14 mouse cellular contexts compared by ENCODE assay signal in the genomic region with DNA sequence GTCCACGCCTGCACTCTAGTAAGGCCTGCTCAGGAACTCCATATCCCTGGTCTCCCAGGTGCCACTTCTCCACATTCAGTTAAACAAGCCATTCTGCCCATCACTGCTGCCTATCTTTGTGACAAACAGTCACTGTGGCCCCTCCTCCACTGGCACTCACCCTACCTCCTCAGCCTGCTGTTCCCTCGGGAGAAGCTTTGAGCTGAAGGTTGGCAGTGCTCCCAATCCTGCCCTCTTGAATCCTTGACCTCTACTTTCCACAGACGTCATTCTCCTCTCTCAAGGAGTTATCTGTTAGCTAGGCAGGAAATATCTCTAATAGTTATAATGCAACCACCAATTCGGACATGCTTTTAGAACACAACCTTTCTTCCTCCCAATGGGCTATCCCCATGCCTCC.
DNase-seq lines count a peak whose midpoint lies in the region; ATAC-seq and TF ChIP-seq lines count a peak whose summit lies in the region.
"Had no signal": no experiment of that assay in that cellular context is flagged by ENCODE, and none has a peak within 500 bp of the region (broad histone marks: within the 10 kb centered on the region; RNA-seq: fewer than 3 reads in every experiment).

No protein-coding gene starts in this region.

- TF ChIP-seq POLR2A in lung, adult 2 months (IDR thresholded peaks at IDR 0.05; ENCODE audit: borderline replicate concordance, extremely low read depth, low read depth, low read length): no peak

- H3K27ac ChIP-seq in lung, postnatal 0 days (ENCODE audit: low read length): no peak overlapping the region
- H3K27ac ChIP-seq in hindbrain, embryonic 12.5 days: no peak overlapping the region
- H3K27ac ChIP-seq: layer of hippocampus, adult 2 months; liver, embryonic 12.5 days; midbrain, embryonic 10.5 days had no signal

- no peak overlapping the region for H3K4me3 ChIP-seq in lung, adult 2 months (replicated peaks; ENCODE audit: extremely low read depth, low read depth, low read length)
- no peak overlapping the region for H3K4me3 ChIP-seq in lung, postnatal 0 days (ENCODE audit: low read depth, low read length)
- no peak overlapping the region for H3K4me3 ChIP-seq in hindbrain, embryonic 12.5 days
- H3K4me3 ChIP-seq: layer of hippocampus, adult 2 months; liver, embryonic 12.5 days; midbrain, embryonic 10.5 days had no signal

- intact Hi-C loops in heart, postnatal 10 days (cut with DNase I): no loop called here

- no peaks in the 10 kb centered on the region for H3K36me3 ChIP-seq in lung, postnatal 0 days (ENCODE audit: insufficient read depth, low read length)
- no peaks in the 10 kb centered on the region for H3K36me3 ChIP-seq in hindbrain, embryonic 12.5 days
- H3K36me3 ChIP-seq: liver, embryonic 12.5 days; midbrain, embryonic 10.5 days had no signal

- 0 out of 2 replicates have a peak, but pooled peaks have one; percentile 32 for ATAC-seq in lung, postnatal 0 days
- no peak for ATAC-seq in hindbrain, embryonic 12.5 days (ENCODE audit: low FRiP score)
- ATAC-seq: hindbrain, embryonic 16.5 days; liver, embryonic 12.5 days had no signal

- no peak for TF ChIP-seq EP300 in lung, postnatal 0 days (IDR thresholded peaks at IDR 0.05)

- H3K27me3 ChIP-seq in lung, postnatal 0 days (replicated peaks; ENCODE audit: insufficient read depth, low read length): no peaks in the 10 kb centered on the region
- H3K27me3 ChIP-seq in hindbrain, embryonic 12.5 days: 0 out of 2 replicates have a peak, but pooled peaks cover 3% of the 10 kb centered on the region
- H3K27me3 ChIP-seq: liver, embryonic 12.5 days had no signal

- no peaks in the 10 kb centered on the region for H3K9me3 ChIP-seq in lung, postnatal 0 days (ENCODE audit: low read length)
- no peaks in the 10 kb centered on the region for H3K9me3 ChIP-seq in hindbrain, embryonic 12.5 days (replicated peaks)
- H3K9me3 ChIP-seq: liver, embryonic 12.5 days; midbrain, embryonic 10.5 days had no signal

- H3K4me2 ChIP-seq in lung, postnatal 0 days (replicated peaks; ENCODE audit: low read depth, low read length): no peak overlapping the region
- no peak overlapping the region for H3K4me2 ChIP-seq in hindbrain, embryonic 12.5 days (replicated peaks)
- H3K4me2 ChIP-seq: liver, embryonic 12.5 days had no signal

- TF ChIP-seq CTCF in lung, adult 2 months (IDR thresholded peaks at IDR 0.05; ENCODE audit: insufficient read depth, low read length): no peak
- no peak for TF ChIP-seq CTCF in lung, postnatal 0 days (IDR thresholded peaks at IDR 0.05)

- DNase-seq in lung, adult 18-20 months: peak; percentile 45 to 65
- no peak for DNase-seq in lung, adult 2 months
- peak; percentile 52 to 56 for DNase-seq in adrenal gland, adult 18-20 months (ENCODE audit: low spot score in 2 of 2)
- DNase-seq in heart, postnatal 10 days: peak; percentile 16 to 33
- peak; percentile 29 for DNase-seq in lung, postnatal 0 days (ENCODE audit: low spot score)
- DNase-seq in right cerebral cortex, postnatal 36 days (ENCODE audit: low spot score in 2 of 2): no peak
- DNase-seq in cerebellum, postnatal 36 days: no peak
- DNase-seq: cerebellum, adult 9-11 months; thymus, adult 18-20 months had no signal

- WGBS in lung, adult 2 months: 38% methylated on average over 4 of the region's 4 CpGs
- 41% methylated on average over 4 of the region's 4 CpGs for WGBS in lung, postnatal 0 days
- WGBS in hindbrain, embryonic 12.5 days: 77% methylated on average over 4 of the region's 4 CpGs

- H3K9ac ChIP-seq in lung, postnatal 0 days (replicated peaks; ENCODE audit: low read depth): no peak overlapping the region
- H3K9ac ChIP-seq in hindbrain, embryonic 12.5 days: no peak overlapping the region
- H3K9ac ChIP-seq: liver, embryonic 12.5 days had no signal

- H3K4me1 ChIP-seq in lung, adult 2 months (ENCODE audit: control insufficient read depth, insufficient read depth, low read length): no peaks in the 10 kb centered on the region
- no peaks in the 10 kb centered on the region for H3K4me1 ChIP-seq in lung, postnatal 0 days (ENCODE audit: insufficient read depth, low read depth, low read length)
- H3K4me1 ChIP-seq in hindbrain, embryonic 12.5 days: peaks cover 11% of the 10 kb centered on the region
- H3K4me1 ChIP-seq: liver, embryonic 12.5 days had no signal

Comparison
In these comparisons a context has a peak if more than half of its experiments do, and no peak if none do; other contexts are left out.
1. DNase-seq: peak in lung, adult 18-20 months (2 of 2), adrenal gland, adult 18-20 months (2 of 2), heart, postnatal 10 days (2 of 2) and lung, postnatal 0 days (single experiment); none in lung, adult 2 months (single experiment), right cerebral cortex, postnatal 36 days (0 of 2) and cerebellum, postnatal 36 days (0 of 2).